Mouse (Mus musculus): ENCODE results near the gene Rhoq.

GRCm38 (mm10) chr17:86976387-86976786, 13.5 kb downstream of the Rhoq start:
- no peak for TF ChIP-seq TAL1 (conservative IDR thresholded peaks at IDR 0.05; ENCODE audit: low read depth, low read length)
- no peak for TF ChIP-seq CTCF (IDR thresholded peaks at IDR 0.05; ENCODE audit: low read depth, low read length)
- TF ChIP-seq GATA1 (IDR thresholded peaks at IDR 0.05; ENCODE audit: borderline replicate concordance, low read length), result no peak
- no peak for TF ChIP-seq GATA2 (IDR thresholded peaks at IDR 0.05; ENCODE audit: borderline replicate concordance, low read depth, low read length)
- TF ChIP-seq POLR2AphosphoS5 (IDR thresholded peaks at IDR 0.05; ENCODE audit: insufficient replicate concordance, low read depth, low read length), result no peak
